Mouse (Mus musculus) lung, adult 2 months (tissue): ENCODE data around the gene Gm14180.
"Not testable (repeated sequence)": the region's sequence is repeated elsewhere in the genome, so short reads cannot be mapped to it uniquely, and the experiment has no call there.

Experiments used
- CTCF ChIP-seq: fragments of 200-500 bp; IDR thresholded peaks from 2 replicates; pipeline ENCODE4 v1.5.1; 2011; ENCODE audit warnings: mild to moderate bottlenecking, low read length, control low read depth; ENCODE audit not compliant: insufficient read depth
- POLR2A ChIP-seq: fragments of 200-500 bp; IDR thresholded peaks from 2 replicates; pipeline ENCODE4 v1.6.1; 2011; ENCODE audit warnings: low read depth, mild to moderate bottlenecking, control low read depth, low read length, borderline replicate concordance; ENCODE audit errors: extremely low read depth

DNA sequence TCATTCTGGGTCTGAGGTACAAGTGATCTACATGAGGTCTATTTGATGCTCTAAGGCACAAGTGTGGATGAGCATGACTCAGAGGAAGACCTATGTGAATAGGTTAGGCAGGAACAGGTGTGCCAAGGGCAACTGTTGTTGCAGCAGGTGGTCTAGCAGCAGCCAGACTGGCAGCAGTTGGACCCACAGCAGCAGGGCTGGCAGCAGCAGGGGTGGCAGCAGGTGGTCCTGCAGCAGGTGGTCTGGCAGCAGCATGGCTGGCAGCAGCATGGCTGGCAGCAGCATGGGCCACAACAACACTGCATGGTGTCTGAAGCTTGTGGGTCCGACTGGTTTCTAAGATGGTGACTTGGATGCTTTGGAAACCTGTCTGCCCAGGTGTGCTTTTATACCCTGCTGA, 48.9 kb downstream of the Gm14180 start:
- TF ChIP-seq POLR2A, CTCF: not testable (repeated sequence)
